Mouse (Mus musculus) embryonic facial prominence, embryonic 10.5 days (tissue): ENCODE data around the gene Rrp36. TPM values are rescaled to one million over a fixed set of nuclear protein-coding genes. Genes with fewer than 3 reads are reported as not detected.
A peak's percentile ranks its signal among the peaks of the same experiment; 100 is the strongest.

Experiments
- DNase-seq: peaks from one replicate; pipeline ENCODE4 v3.0.0-alpha.2; 2017; ENCODE audit warnings: low spot score
- H3K27ac ChIP-seq: fragments of 300-500 bp; sonication (generic); replicated peaks from 2 replicates; pipeline ENCODE4 v1.5.1; 2016; ENCODE audit warnings: mild to moderate bottlenecking
- H3K27me3 ChIP-seq: fragments of 300-500 bp; sonication (generic); replicated peaks from 2 replicates; pipeline ENCODE4 v1.6.1; 2016; ENCODE audit warnings: low read depth, mild to moderate bottlenecking; ENCODE audit not compliant: poor library complexity, severe bottlenecking
- H3K36me3 ChIP-seq: fragments of 300-500 bp; sonication (generic); replicated peaks from 2 replicates; pipeline ENCODE4 v1.6.1; 2016; ENCODE audit warnings: mild to moderate bottlenecking, moderate library complexity
- H3K4me1 ChIP-seq: fragments of 300-500 bp; sonication (generic); 2 replicates; pipeline ENCODE4 v1.6.1; 2016
- H3K4me3 ChIP-seq: fragments of 300-500 bp; sonication (generic); 2 replicates; pipeline ENCODE4 v1.5.1; 2016; ENCODE audit warnings: mild to moderate bottlenecking, moderate library complexity
- H3K9me3 ChIP-seq: fragments of 300-500 bp; sonication (generic); 2 replicates; pipeline ENCODE4 v1.6.1; 2016; ENCODE audit warnings: mild to moderate bottlenecking
- WGBS: fragments of 180-500 bp; shearing (Covaris S2); methylation state at CpG from one replicate; pipeline ENCODE4 v1.1.7; 2016; 5-methylcytosine and 5-hydroxymethylcytosine counted together
- polyA plus RNA-seq: library from polyadenylated mRNA; unstranded; fragments of >200 nt; fragmentation: Nextera tagmentation; extraction: Ambion mirVana; gene quantifications from 2 replicates; pipeline ENCODE4 v1.2.1, GENCODE M21; 2016

The Rrp36 gene
- polyA plus RNA-seq, 1 experiment from 2014 or later, result 68.9 TPM

GRCm38 (mm10) chr17:46651755-46652547 lies 22.2 kb downstream of the Rrp36 start:
- peak overlapping the region; percentile 83 for H3K4me3 ChIP-seq
- H3K36me3 ChIP-seq, result peaks cover 81% of the 10 kb centered on the region
- WGBS, result 77% methylated on average over 20 of the region's 20 CpGs
- H3K27me3 ChIP-seq, result no peaks in the 10 kb centered on the region
- 0 out of 2 replicates have a peak, but pooled peaks cover 3% of the 10 kb centered on the region for H3K9me3 ChIP-seq
- peak overlapping the region; percentile 97 for H3K27ac ChIP-seq
- no peak for DNase-seq
- peaks cover 58% of the 10 kb centered on the region for H3K4me1 ChIP-seq

- H3K36me3 ChIP-seq, result peaks cover 75% of the 10 kb centered on the region
- DNase-seq, result no peak
- H3K27ac ChIP-seq, result peak overlapping the region; percentile 97
Measured at GRCm38 (mm10) chr17:46651292-46651691, 22.9 kb downstream of the Rrp36 start.

GRCm38 (mm10) chr17:46650232-46651031 lies 23.7 kb downstream of the Rrp36 start, which contains the start of gene Cul7:
Cul7 (plus strand) TSS chr17:46650337.
- no peaks in the 10 kb centered on the region for H3K27me3 ChIP-seq
- H3K36me3 ChIP-seq, result peaks cover 66% of the 10 kb centered on the region
- WGBS, result under 1% methylated on average over 58 of the region's 58 CpGs
- peak; percentile 97 for DNase-seq
- peak within 1 kb of the TSS; percentile 83 for H3K4me3 ChIP-seq
- peak within 1 kb of the TSS; percentile 97 for H3K27ac ChIP-seq
- H3K4me1 ChIP-seq, result peaks cover 62% of the 10 kb centered on the region
- H3K9me3 ChIP-seq, result 0 out of 2 replicates have a peak, but pooled peaks cover 3% of the 10 kb centered on the region

More at GRCm38 (mm10) chr17:46651292-46651691, 22.9 kb downstream of the Rrp36 start:
- Histone ChIP-seq H3K4me1 (peaks cover 64% of the 10 kb centered on the region), H3K9me3 (0 out of 2 replicates have a peak, but pooled peaks cover 3% of the 10 kb centered on the region), H3K27me3 (no peaks in the 10 kb centered on the region), H3K4me3 (peak overlapping the region; percentile 83)
- WGBS, result 78% methylated on average over 17 of the region's 17 CpGs

- 35% methylated on average over 15 of the region's 15 CpGs for WGBS
Measured at GRCm38 (mm10) chr17:46649811-46650210, 24.3 kb downstream of the Rrp36 start.

GRCm38 (mm10) chr17:46648436-46648835 lies 25.7 kb downstream of the Rrp36 start:
- peaks cover 72% of the 10 kb centered on the region for H3K4me1 ChIP-seq
- peaks cover 50% of the 10 kb centered on the region for H3K36me3 ChIP-seq
- no peaks in the 10 kb centered on the region for H3K27me3 ChIP-seq
- no peaks in the 10 kb centered on the region for H3K9me3 ChIP-seq
- no peak overlapping the region for H3K27ac ChIP-seq
- DNase-seq, result no peak
- WGBS, result 94% methylated on average over 9 of the region's 9 CpGs
- no peak overlapping the region for H3K4me3 ChIP-seq

More at GRCm38 (mm10) chr17:46649811-46650210, 24.3 kb downstream of the Rrp36 start:
- H3K27ac ChIP-seq, result peak overlapping the region; percentile 97
- H3K36me3 ChIP-seq, result peaks cover 60% of the 10 kb centered on the region
- peaks cover 67% of the 10 kb centered on the region for H3K4me1 ChIP-seq
- 0 out of 2 replicates have a peak, but pooled peaks cover 2% of the 10 kb centered on the region for H3K9me3 ChIP-seq
- no peak for DNase-seq
- peak overlapping the region; percentile 83 for H3K4me3 ChIP-seq
- H3K27me3 ChIP-seq, result no peaks in the 10 kb centered on the region

GRCm38 (mm10) chr17:46647279-46647678 lies 26.9 kb downstream of the Rrp36 start:
- 93% methylated on average over 7 of the region's 7 CpGs for WGBS
- no peaks in the 10 kb centered on the region for H3K27me3 ChIP-seq
- peaks cover 60% of the 10 kb centered on the region for H3K4me1 ChIP-seq
- H3K36me3 ChIP-seq, result peaks cover 39% of the 10 kb centered on the region
- DNase-seq, result no peak
- no peaks in the 10 kb centered on the region for H3K9me3 ChIP-seq
- no peak overlapping the region for H3K27ac ChIP-seq
- peak overlapping the region; percentile 78 for H3K4me3 ChIP-seq

- H3K27me3 ChIP-seq, result no peaks in the 10 kb centered on the region
- H3K36me3 ChIP-seq, result peaks cover 39% of the 10 kb centered on the region
- no peaks in the 10 kb centered on the region for H3K9me3 ChIP-seq
- peak overlapping the region; percentile 78 for H3K4me3 ChIP-seq
- peaks cover 50% of the 10 kb centered on the region for H3K4me1 ChIP-seq
- under 1% methylated on average over 19 of the region's 19 CpGs for WGBS
- H3K27ac ChIP-seq, result peak overlapping the region; percentile 89
- DNase-seq, result no peak
Measured at GRCm38 (mm10) chr17:46646322-46646662, 27.9 kb downstream of the Rrp36 start.

GRCm38 (mm10) chr17:46645561-46646321 lies 28.4 kb downstream of the Rrp36 start, which contains the start of the genes Klc4 and Mrpl2:
Klc4 (minus strand) TSS chr17:46646022.
Mrpl2 (plus strand) TSS chr17:46646229.
- H3K4me3 ChIP-seq, result peak within 1 kb of the TSS; percentile 78
- peaks cover 45% of the 10 kb centered on the region for H3K4me1 ChIP-seq
- no peaks in the 10 kb centered on the region for H3K9me3 ChIP-seq
- peaks cover 44% of the 10 kb centered on the region for H3K36me3 ChIP-seq
- H3K27me3 ChIP-seq, result no peaks in the 10 kb centered on the region
- WGBS, result under 1% methylated on average over 53 of the region's 53 CpGs
- H3K27ac ChIP-seq, result peak within 1 kb of the TSS; percentile 89
- DNase-seq, result peak; percentile 99

GRCm38 (mm10) chr17:46644916-46645475 lies 29.2 kb downstream of the Rrp36 start:
- no peak for DNase-seq
- H3K36me3 ChIP-seq, result peaks cover 52% of the 10 kb centered on the region
- peak overlapping the region; percentile 78 for H3K4me3 ChIP-seq
- no peaks in the 10 kb centered on the region for H3K27me3 ChIP-seq
- WGBS, result 10% methylated on average over 11 of the region's 11 CpGs
- H3K9me3 ChIP-seq, result no peaks in the 10 kb centered on the region
- peaks cover 37% of the 10 kb centered on the region for H3K4me1 ChIP-seq
- H3K27ac ChIP-seq, result peak overlapping the region; percentile 89

GRCm38 (mm10) chr17:46644152-46644805 lies 29.9 kb downstream of the Rrp36 start:
- WGBS, result 87% methylated on average over 12 of the region's 12 CpGs
- H3K9me3 ChIP-seq, result no peaks in the 10 kb centered on the region
- H3K36me3 ChIP-seq, result peaks cover 52% of the 10 kb centered on the region
- H3K27me3 ChIP-seq, result no peaks in the 10 kb centered on the region
- H3K4me3 ChIP-seq, result peak overlapping the region; percentile 78
- H3K27ac ChIP-seq, result no peak overlapping the region
- peaks cover 30% of the 10 kb centered on the region for H3K4me1 ChIP-seq
- no peak for DNase-seq

GRCm38 (mm10) chr17:46642060-46642459 lies 32.1 kb downstream of the Rrp36 start:
- Histone ChIP-seq H3K36me3 (peaks cover 41% of the 10 kb centered on the region), H3K9me3 (no peaks in the 10 kb centered on the region), H3K27me3 (no peaks in the 10 kb centered on the region), H3K4me3 (0 out of 2 replicates have a peak overlapping the region, but pooled peaks have one; percentile 3), H3K4me1 (peaks cover 25% of the 10 kb centered on the region), H3K27ac (no peak overlapping the region)
- whole genome bisulfite sequencing, result 88% methylated on average over 17 of the region's 17 CpGs
- DNase-seq, result no peak
